Mouse (Mus musculus): ENCODE measurements at regions not wholly inside any gene's neighbourhood (a gene's known extent, or its start where the extent isn't known, plus 50 kb on each side); places are given as distances from the start of the nearest gene placed in this dataset.

- Histone ChIP-seq H3K9ac (ENCODE audit: low read length) (no peak overlapping the region), H3K4me2 (no peak overlapping the region), H3K27ac (ENCODE audit: low read depth, low read length) (no peak overlapping the region), H3K27me3 (ENCODE audit: control insufficient read depth, insufficient read depth, low read length) (no peaks in the 10 kb centered on the region), H3K36me3 (ENCODE audit: control insufficient read depth, insufficient read depth, low read length) (no peaks in the 10 kb centered on the region), H3K4me3 (ENCODE audit: low read depth, low read length) (no peak overlapping the region), H3K9me3 (ENCODE audit: control insufficient read depth, low read length) (no peaks in the 10 kb centered on the region), H3K4me1 (ENCODE audit: control insufficient read depth, insufficient read depth, low read length) (no peaks in the 10 kb centered on the region)
- ATAC-seq (ENCODE audit: low FRiP score) (no peak), DNase-seq (ENCODE audit: low spot score, missing footprints) (no peak)
- WGBS = 54% methylated on average over 8 of the region's 8 CpGs
Observed at GRCm38 (mm10) chr7:115380989-115381610, 637.6 kb downstream of the Insc start.

GRCm38 (mm10) chr7:115382876-115383275 is 639.4 kb downstream of the Insc start:
- Histone ChIP-seq H3K9me3 (ENCODE audit: control insufficient read depth, low read length) (no peaks in the 10 kb centered on the region), H3K9ac (ENCODE audit: low read length) (no peak overlapping the region), H3K36me3 (ENCODE audit: control insufficient read depth, insufficient read depth, low read length) (no peaks in the 10 kb centered on the region), H3K4me3 (ENCODE audit: low read depth, low read length) (no peak overlapping the region), H3K4me2 (no peak overlapping the region), H3K27ac (ENCODE audit: low read depth, low read length) (no peak overlapping the region), H3K27me3 (ENCODE audit: control insufficient read depth, insufficient read depth, low read length) (no peaks in the 10 kb centered on the region), H3K4me1 (ENCODE audit: control insufficient read depth, insufficient read depth, low read length) (no peaks in the 10 kb centered on the region)
- 26% methylated on average over 2 of the region's 2 CpGs for WGBS
- DNase-seq (ENCODE audit: low spot score, missing footprints) (no peak), ATAC-seq (ENCODE audit: low FRiP score) (no peak)

GRCm38 (mm10) chr7:115388874-115389273 is 645.4 kb downstream of the Insc start:
- ATAC-seq (ENCODE audit: low FRiP score) (no peak), DNase-seq (ENCODE audit: low spot score, missing footprints) (no peak)
- no peak overlapping the region for H3K27ac ChIP-seq (ENCODE audit: low read depth, low read length)
- no peaks in the 10 kb centered on the region for H3K27me3 ChIP-seq (ENCODE audit: control insufficient read depth, insufficient read depth, low read length)
- no peak overlapping the region for H3K9ac ChIP-seq (ENCODE audit: low read length)
- H3K9me3 ChIP-seq (ENCODE audit: control insufficient read depth, low read length) = no peaks in the 10 kb centered on the region
- 45% methylated on average over 5 of the region's 5 CpGs for WGBS
- 0 out of 2 replicates have a peak, but pooled peaks cover 2% of the 10 kb centered on the region for H3K4me1 ChIP-seq (ENCODE audit: control insufficient read depth, insufficient read depth, low read length)
- no peak overlapping the region for H3K4me3 ChIP-seq (ENCODE audit: low read depth, low read length)
- no peaks in the 10 kb centered on the region for H3K36me3 ChIP-seq (ENCODE audit: control insufficient read depth, insufficient read depth, low read length)
- no peak overlapping the region for H3K4me2 ChIP-seq

- H3K4me3 ChIP-seq (ENCODE audit: low read depth, low read length) = no peak overlapping the region
- ATAC-seq (ENCODE audit: low FRiP score) (no peak), DNase-seq (ENCODE audit: low spot score, missing footprints) (no peak)
- H3K9me3 ChIP-seq (ENCODE audit: control insufficient read depth, low read length) = no peaks in the 10 kb centered on the region
- H3K4me2 ChIP-seq = no peak overlapping the region
- no peaks in the 10 kb centered on the region for H3K36me3 ChIP-seq (ENCODE audit: control insufficient read depth, insufficient read depth, low read length)
- H3K9ac ChIP-seq (ENCODE audit: low read length) = no peak overlapping the region
- 0 out of 2 replicates have a peak, but pooled peaks cover 2% of the 10 kb centered on the region for H3K4me1 ChIP-seq (ENCODE audit: control insufficient read depth, insufficient read depth, low read length)
- H3K27ac ChIP-seq (ENCODE audit: low read depth, low read length) = no peak overlapping the region
- WGBS = 66% methylated on average over 3 of the region's 3 CpGs
- no peaks in the 10 kb centered on the region for H3K27me3 ChIP-seq (ENCODE audit: control insufficient read depth, insufficient read depth, low read length)
Observed at GRCm38 (mm10) chr7:115392520-115392919, 646.1 kb downstream of the Sox6 start.

- WGBS = 95% methylated on average over 2 of the region's 2 CpGs
Observed at GRCm38 (mm10) chr7:115398202-115398601, 640.4 kb downstream of the Sox6 start.

GRCm38 (mm10) chr7:115399461-115399860 is 639.1 kb downstream of the Sox6 start:
- no peaks in the 10 kb centered on the region for H3K9me3 ChIP-seq (ENCODE audit: control insufficient read depth, low read length)
- no peaks in the 10 kb centered on the region for H3K4me1 ChIP-seq (ENCODE audit: control insufficient read depth, insufficient read depth, low read length)
- H3K4me2 ChIP-seq = no peak overlapping the region
- 73% methylated on average over 3 of the region's 3 CpGs for WGBS
- H3K27ac ChIP-seq (ENCODE audit: low read depth, low read length) = no peak overlapping the region
- H3K36me3 ChIP-seq (ENCODE audit: control insufficient read depth, insufficient read depth, low read length) = no peaks in the 10 kb centered on the region
- no peak overlapping the region for H3K9ac ChIP-seq (ENCODE audit: low read length)
- DNase-seq (ENCODE audit: low spot score, missing footprints) (no peak), ATAC-seq (ENCODE audit: low FRiP score) (no peak)
- H3K27me3 ChIP-seq (ENCODE audit: control insufficient read depth, insufficient read depth, low read length) = no peaks in the 10 kb centered on the region
- H3K4me3 ChIP-seq (ENCODE audit: low read depth, low read length) = no peak overlapping the region

More at GRCm38 (mm10) chr7:115398202-115398601, 640.4 kb downstream of the Sox6 start:
- Histone ChIP-seq H3K4me1 (ENCODE audit: control insufficient read depth, insufficient read depth, low read length) (no peaks in the 10 kb centered on the region), H3K9ac (ENCODE audit: low read length) (no peak overlapping the region), H3K4me2 (no peak overlapping the region), H3K27me3 (ENCODE audit: control insufficient read depth, insufficient read depth, low read length) (no peaks in the 10 kb centered on the region), H3K9me3 (ENCODE audit: control insufficient read depth, low read length) (no peaks in the 10 kb centered on the region), H3K4me3 (ENCODE audit: low read depth, low read length) (no peak overlapping the region), H3K36me3 (ENCODE audit: control insufficient read depth, insufficient read depth, low read length) (no peaks in the 10 kb centered on the region), H3K27ac (ENCODE audit: low read depth, low read length) (no peak overlapping the region)
- DNase-seq (ENCODE audit: low spot score, missing footprints) (no peak), ATAC-seq (ENCODE audit: low FRiP score) (no peak)

- H3K36me3 ChIP-seq (ENCODE audit: control insufficient read depth, insufficient read depth, low read length) = no peaks in the 10 kb centered on the region
- H3K4me3 ChIP-seq (ENCODE audit: low read depth, low read length) = no peak overlapping the region
- 86% methylated on average over 3 of the region's 3 CpGs for WGBS
- peaks cover 5% of the 10 kb centered on the region; the same call in 1 of the 2 replicates for H3K4me1 ChIP-seq (ENCODE audit: control insufficient read depth, insufficient read depth, low read length)
- H3K27me3 ChIP-seq (ENCODE audit: control insufficient read depth, insufficient read depth, low read length) = no peaks in the 10 kb centered on the region
- no peak overlapping the region for H3K9ac ChIP-seq (ENCODE audit: low read length)
- H3K9me3 ChIP-seq (ENCODE audit: control insufficient read depth, low read length) = no peaks in the 10 kb centered on the region
- no peak overlapping the region for H3K4me2 ChIP-seq
- ATAC-seq (ENCODE audit: low FRiP score) (no peak), DNase-seq (ENCODE audit: low spot score, missing footprints) (no peak)
- no peak overlapping the region for H3K27ac ChIP-seq (ENCODE audit: low read depth, low read length)
Observed at GRCm38 (mm10) chr7:115407889-115408288, 630.7 kb downstream of the Sox6 start.

- no peaks in the 10 kb centered on the region for H3K27me3 ChIP-seq (ENCODE audit: control insufficient read depth, insufficient read depth, low read length)
- no peak for ATAC-seq (ENCODE audit: low FRiP score)
- no peak overlapping the region for H3K4me2 ChIP-seq
- WGBS = 6% methylated on average over 2 of the region's 2 CpGs
- no peak overlapping the region for H3K9ac ChIP-seq (ENCODE audit: low read length)
- H3K9me3 ChIP-seq (ENCODE audit: control insufficient read depth, low read length) = no peaks in the 10 kb centered on the region
- H3K4me3 ChIP-seq (ENCODE audit: low read depth, low read length) = no peak overlapping the region
- DNase-seq (ENCODE audit: low spot score, missing footprints) = no peak
- peaks cover 5% of the 10 kb centered on the region; the same call in 1 of the 2 replicates for H3K4me1 ChIP-seq (ENCODE audit: control insufficient read depth, insufficient read depth, low read length)
- H3K27ac ChIP-seq (ENCODE audit: low read depth, low read length) = no peak overlapping the region
- H3K36me3 ChIP-seq (ENCODE audit: control insufficient read depth, insufficient read depth, low read length) = no peaks in the 10 kb centered on the region
Observed at GRCm38 (mm10) chr7:115408915-115409314, 629.7 kb downstream of the Sox6 start.

GRCm38 (mm10) chr7:115410501-115411230 is 627.9 kb downstream of the Sox6 start:
- Histone ChIP-seq H3K4me2 (no peak overlapping the region), H3K9ac (ENCODE audit: low read length) (no peak overlapping the region), H3K27ac (ENCODE audit: low read depth, low read length) (no peak overlapping the region), H3K4me1 (ENCODE audit: control insufficient read depth, insufficient read depth, low read length) (peaks cover 6% of the 10 kb centered on the region; the same call in 1 of the 2 replicates), H3K27me3 (ENCODE audit: control insufficient read depth, insufficient read depth, low read length) (no peaks in the 10 kb centered on the region), H3K9me3 (ENCODE audit: control insufficient read depth, low read length) (no peaks in the 10 kb centered on the region), H3K36me3 (ENCODE audit: control insufficient read depth, insufficient read depth, low read length) (no peaks in the 10 kb centered on the region), H3K4me3 (ENCODE audit: low read depth, low read length) (no peak overlapping the region)
- no peak for ATAC-seq (ENCODE audit: low FRiP score)
- WGBS = 89% methylated on average over 17 of the region's 17 CpGs
- no peak for DNase-seq (ENCODE audit: low spot score, missing footprints)
